Mouse (Mus musculus) yolk sac, embryonic 10.5 days (tissue): Measurements from ENCODE around the gene Iqgap3.
A peak's percentile ranks its signal among the peaks of the same experiment; 100 is the strongest.

Experiments used
- DNase-seq: peaks from one replicate; pipeline ENCODE4 v3.0.0-alpha.2; 2017; ENCODE audit warnings: low spot score

Gene Iqgap3

DNA sequence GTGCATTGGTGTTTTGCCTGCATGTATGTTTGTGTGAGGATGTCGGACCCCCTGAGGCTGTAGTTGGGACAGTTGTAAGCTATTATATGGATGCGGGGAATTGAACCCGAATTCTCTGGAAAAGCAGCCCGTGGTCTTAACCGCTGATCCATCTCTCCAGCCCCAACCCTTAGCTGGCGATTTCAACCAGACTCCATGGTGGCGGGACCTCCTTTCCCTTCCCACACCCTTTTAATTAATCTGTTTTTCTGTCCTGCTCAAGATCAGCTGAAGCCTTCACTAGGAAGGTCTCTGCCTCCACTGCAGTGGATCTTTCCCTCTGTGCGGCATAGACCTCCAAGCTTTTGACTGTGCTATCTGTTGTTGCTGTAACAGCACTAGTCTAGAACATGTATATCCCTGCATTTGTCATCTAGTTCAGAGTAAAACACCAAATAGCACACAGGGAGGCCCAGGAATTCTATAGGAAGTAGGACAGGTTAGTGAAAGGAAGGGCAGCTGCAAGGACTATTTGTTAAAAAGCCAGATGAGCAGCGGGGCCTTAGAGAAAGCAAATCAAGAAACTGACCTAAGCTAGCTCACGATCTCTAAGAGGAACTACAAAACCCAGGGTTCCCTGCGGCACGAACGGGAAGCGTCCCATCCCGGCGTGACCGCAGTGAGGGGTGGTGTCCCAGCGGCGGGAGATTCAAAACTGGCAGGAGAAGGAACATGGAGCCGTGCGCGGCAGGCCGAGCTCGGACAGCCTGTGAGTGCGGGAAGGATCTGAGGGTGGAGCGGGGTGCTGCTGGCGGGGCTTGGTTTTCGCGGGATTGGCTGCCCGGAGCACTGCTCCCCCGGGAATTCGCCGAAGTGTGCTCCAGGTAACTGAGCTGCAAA is at the start of gene Iqgap3:
Iqgap3 (plus strand) TSS at position 627 of the 879 bp plus-strand sequence.
- peak; percentile 89 for DNase-seq

DNA sequence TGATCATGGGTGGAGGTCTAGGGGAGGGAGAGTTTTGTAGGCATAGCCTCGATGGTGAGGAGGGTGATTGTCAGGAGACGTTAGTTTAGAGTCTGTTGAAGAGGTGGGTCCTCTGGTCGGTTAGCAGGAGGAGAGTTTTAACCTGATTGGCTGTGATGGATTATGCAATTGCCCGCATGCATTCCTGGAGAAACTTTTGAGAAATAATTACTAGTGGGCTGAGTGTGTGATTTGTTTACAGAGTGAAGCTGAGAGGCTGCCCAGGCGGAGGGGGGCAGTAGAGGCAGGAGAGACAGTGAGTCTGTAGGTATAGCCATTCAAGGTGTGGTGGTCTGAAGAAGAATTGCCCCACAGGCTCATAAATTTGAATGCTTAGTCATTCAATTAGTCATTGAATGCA is 48.3 kb upstream of the Iqgap3 start:
- DNase-seq = no peak

DNA sequence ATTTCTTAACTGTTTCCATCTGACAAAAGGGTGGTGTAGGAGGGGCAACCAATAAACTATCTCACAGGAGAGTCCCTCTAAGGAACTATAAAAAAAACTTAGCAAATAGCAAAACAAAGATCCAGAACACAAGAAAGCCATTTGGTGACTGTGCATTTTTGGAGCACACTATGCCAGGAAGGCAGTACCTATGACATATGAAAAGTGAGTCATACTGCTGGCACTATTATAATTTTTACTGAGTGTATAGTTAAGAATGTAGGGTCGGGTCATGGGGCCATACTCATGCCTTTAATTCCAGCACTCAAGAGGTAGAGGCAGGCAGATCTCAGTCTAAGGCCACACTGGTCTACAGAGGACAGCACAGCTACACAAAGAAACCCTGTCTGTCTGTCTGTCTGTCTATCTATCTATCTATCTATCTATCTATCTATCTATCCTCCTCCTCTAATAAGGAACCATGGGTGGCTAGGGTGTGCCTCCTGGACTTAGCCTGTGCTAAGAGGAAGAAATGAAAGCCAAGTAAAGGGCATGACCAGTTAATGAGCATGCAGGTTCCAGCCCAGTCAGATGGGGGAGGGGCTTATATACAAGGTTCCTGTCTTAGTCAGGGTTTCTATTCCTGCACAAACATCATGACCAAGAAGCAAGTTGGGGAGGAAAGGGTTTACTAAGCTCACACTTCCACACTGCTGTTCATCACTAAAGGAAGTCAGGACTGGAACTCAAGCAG is 46.0 kb upstream of the Iqgap3 start:
- DNase-seq = no peak

DNA sequence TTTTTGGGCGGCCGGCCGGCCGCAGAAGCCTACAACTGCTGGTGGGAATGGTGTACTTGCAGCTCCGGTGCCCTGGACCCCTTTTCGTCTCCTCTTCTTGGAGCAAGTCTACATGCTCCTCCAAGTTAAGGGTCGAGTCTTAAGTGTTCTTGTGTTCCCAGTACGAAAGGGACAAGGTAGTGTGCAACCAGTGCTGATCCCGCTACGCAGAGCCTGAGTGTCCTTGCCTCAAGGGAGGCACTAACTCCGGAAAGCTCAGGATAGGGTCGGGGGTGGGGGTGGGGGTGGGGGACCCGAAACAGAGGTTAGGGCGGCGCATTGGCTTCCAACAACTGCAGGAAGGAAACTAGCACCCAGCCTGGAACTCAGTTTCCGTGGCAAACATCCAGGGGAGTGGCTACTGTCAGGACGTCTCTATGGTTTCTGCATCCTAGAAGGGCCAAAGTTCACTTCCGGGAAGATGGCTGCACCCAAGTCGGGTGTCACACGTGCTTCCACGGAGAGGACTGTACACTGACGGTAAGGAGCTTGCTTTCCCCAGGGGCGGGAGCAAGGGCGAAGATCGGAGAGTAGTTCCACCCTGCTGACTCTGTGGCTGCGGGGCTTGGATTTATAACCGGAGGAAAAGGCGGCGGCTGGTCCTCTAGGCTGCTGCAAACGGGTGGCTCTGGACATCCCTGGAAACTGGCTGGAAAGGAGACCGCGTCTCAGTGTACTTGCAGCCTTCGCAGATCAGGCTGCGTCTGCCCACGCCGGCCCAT is 38.9 kb upstream of the Iqgap3 start, which contains the start of gene Gpatch4:
Gpatch4 (plus strand) TSS at position 448 of the 761 bp plus-strand sequence.
- peak; percentile 90 for DNase-seq

DNA sequence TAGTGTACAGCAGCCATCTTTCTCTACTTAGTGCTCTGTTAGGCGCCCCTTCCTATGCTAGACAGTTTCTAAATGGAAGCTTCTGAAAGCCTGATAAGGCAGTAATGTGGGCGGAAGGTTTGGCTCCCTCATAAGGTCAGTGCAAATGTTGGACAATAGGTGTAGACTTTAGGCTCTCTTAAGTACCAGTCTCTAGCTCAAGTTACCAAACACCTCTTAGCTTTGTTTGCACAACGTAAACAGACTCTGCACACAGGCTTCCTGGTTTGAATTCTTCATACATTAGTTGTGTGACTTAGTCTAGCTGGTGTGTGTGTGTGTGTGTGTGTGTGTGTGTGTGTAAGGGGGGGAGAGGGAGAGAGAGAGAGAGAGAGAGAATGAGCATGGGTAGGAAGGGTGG is 32.2 kb upstream of the Iqgap3 start:
- DNase-seq = peak; percentile 19

DNA sequence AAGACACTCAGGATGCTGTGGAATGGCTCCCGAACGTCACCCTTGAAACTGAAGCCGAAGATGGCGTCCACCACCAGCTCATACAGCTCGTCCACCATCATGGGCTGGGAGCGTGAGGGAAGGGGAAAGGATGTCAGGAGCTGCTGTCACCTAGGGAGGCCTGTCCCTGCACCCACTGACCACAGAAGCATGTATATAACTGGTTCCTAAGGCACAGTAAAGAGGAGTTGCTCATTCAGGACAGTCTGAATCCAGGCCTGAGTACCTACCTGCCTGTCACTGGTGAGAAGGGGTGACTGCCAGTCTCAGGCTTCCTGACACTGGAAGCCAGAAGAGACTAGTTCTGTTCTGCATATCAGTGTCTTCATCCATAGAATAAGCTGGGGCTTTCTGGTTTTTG is 24.7 kb upstream of the Iqgap3 start:
- DNase-seq = no peak

DNA sequence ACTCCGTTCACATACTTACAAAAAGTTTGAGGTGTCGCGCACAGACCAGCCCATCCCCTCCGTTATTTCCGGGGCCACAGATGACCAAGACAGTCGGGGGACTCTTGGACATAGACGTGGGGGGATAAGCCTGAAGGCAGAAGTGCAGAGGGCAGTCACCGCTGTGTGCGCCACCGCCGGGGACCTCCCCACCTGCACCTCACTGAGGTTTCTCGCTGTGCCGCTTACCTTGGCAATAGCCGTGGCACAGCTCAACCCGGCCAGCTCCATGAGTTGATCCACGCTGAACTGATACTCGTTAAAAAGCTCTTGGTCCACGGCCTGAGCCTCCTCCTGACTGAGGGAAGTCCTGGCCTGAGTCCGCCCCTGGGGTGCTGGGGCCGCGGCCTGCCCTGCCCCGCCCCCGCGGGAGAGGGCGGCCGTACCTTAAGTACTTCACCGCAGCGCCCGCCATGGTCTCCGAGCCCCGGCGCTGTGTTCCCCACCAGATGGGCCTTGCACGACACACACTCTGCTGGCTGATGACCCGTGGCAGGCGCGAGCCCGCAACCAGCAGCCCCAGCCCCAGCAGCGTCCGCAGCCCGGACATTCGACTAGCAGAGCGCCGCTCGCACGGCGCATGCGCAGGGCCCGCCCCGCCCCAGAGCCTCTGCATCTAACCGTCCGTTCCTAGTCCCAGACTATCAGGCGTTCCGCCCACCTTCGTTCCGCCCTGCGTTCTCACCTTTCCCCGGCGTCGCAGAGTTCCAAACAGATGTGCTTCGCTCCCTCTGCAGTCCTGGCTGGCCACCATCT is 23.7 kb upstream of the Iqgap3 start, which contains the start of gene Naxe:
Naxe (minus strand) TSS at position 594 of the 795 bp plus-strand sequence.
- DNase-seq = peak; percentile 93

DNA sequence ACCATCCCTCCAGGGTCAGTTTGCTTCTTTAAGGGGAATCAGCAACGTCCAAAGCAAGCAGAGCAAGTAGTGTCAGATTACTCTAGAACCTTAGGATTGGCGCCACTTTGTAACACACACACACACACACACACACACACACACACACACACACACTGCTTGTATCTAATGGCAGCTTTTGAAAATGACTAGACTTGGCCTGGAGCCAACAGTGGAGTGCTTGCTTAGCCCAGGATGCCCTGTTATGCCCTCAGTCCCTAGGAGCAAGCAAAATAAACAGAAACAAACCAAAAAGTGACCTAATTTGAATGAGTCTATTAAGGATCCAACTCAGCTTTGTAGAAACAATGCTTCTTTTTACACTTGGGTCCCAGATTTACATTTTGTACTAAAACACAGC is 13.4 kb upstream of the Iqgap3 start:
- DNase-seq = no peak

DNA sequence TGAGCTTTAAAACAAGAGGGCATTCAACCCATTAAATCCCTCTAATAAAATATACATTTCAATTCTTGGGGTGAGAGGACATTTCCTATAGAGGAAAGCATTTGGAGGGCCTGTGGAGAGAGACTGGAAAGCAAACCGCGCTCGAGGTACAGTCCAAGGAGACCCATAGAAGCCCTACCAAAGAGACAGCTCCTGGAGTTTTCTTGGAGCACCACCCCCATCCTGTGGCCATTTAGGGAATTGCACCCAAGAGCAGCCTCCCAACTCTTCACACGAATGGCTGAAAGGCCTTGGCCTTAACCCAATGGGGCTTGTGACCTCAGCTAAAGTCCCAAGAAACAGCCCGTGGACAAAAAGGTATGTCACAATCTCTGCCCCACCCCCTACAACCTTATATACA is 10.0 kb upstream of the Iqgap3 start:
- peak; percentile 73 for DNase-seq

DNA sequence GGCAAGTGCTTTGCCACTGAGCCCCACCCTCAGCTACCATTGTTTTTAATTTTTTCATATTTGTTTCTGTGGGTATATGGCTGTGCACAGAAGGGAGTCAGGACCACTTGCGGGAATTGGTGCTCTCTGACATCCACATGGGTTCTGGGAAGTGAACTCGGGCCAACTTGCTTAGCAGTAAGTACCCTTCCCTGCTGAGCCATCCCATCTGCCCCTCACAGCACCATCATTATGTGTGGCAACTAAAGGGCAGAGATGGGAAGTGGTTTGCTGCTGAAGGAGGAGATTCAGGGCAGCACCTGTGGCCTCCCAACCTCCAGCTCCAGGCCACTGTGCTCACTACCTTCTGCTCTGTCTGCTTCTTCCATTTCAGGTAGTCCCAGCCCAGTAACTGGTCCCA is 8.1 kb upstream of the Iqgap3 start:
- no peak for DNase-seq

DNA sequence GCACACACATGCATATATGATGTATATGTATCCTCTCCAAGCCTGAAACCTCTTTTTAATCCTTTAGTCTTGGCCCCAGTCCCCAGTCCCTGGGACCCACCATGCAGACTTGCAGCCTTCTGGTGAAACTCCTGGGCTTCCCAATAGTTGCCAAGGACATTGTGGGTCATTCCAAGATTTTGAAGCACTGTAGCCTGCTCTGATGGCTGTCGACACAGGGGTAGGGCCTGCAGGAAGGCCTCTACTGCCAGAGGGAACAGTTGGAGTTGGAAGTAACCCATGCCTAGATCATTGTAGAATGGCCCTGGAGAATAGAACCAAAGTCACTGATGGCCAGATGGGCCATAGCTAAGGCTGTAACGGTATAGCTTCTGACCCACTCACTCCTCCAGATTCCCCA is 7.4 kb upstream of the Iqgap3 start:
- no peak for DNase-seq

DNA sequence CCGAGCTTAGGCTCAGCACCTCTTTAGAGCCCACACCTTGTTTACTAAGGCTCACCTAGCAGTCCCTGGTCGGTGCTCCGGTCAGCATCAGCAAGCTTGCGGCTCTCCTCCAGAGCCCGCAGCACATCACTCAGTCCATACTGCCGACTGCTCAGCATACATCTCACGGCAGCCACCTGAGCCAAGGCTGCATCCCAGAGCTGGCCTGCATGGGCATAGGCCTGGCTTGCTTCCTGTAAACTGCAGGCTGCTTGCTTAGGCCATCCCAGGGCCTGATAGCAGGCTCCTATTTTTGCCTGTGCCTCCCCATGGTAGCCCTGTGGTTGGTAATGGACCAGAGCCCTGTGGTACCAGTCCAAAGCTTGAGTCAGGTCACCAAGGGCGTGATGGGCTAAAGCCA is 7.0 kb upstream of the Iqgap3 start:
- DNase-seq = no peak

DNA sequence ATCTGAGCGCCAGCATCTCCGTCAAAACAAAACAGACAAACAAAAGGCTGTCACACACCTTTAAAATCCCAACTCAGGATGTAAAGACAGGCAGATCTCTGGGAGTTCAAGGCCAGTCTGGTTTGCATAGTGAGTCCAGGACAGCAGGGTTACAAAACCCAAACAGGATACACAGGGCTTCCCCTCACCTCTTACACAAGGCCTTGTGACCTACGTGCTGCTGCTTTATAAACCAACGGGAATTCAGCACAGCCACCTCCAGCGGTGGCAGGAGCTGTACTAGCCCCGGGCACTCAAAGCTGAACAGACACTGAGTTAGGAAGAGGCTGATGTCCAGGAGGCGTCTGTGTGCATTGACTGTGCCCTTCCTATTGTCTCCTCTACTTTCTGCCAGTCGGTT is 4.3 kb upstream of the Iqgap3 start:
- no peak for DNase-seq

DNA sequence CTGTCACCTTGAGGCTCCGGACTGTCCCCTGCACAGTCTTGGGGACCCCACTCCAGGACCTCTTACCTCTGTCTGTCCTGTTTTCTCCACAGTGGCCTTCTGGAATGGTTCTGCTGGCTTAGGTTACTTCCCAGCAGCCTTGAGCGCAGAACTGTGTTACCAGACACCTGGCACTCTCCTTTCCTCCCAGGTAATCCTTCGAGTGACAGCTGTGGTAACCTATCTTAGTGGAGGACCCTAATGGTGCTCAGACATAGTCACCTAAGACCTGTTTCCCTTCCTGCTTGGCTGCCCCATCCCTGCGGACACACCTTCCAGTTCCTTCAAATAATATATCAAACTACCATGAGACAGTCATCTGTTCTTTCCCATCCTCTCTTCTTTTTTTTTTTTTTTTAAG is 3.6 kb upstream of the Iqgap3 start, which contains the start of gene Ttc24:
Ttc24 (minus strand) TSS at position 101 of the 400 bp plus-strand sequence.
- no peak for DNase-seq

DNA sequence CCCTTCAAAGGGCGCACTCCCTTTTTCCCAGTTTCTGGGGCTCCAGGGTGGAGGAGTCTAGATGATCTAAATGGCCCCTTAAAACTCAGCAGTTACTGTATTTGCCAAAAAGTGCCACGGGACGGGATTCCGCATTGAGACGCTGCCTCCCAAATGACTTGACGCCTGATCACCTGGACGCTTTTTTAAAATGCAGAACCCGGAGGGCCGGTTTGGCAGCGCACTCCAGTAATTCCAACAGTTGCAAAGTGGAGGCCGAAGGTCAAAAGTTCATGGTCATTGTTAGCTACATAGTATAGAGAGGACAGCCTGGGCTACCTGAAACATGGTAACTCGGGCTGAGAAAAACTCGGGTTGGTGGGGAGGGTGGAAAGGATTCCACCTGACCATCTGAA is 450 bp downstream of the Iqgap3 start:
- DNase-seq = peak; percentile 35

DNA sequence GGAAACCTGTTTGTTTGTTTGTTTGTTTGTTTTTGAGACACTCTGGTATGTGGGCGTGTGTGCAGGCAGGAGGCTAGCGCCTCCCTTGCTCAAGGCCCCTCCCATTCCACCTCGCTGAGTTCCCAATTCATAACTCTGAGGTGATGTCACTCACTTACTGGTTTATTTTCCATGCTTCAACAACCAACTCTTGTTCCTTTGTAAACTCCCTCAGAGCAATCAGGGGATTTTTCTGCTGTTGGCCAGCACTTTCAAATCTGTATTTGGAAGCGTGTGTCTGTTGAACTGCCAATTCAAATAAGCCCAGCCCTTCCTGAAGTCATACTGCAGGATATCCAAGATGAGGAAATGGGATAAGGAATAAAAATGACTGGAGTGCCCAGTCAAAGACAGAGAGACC is 892 bp downstream of the Iqgap3 start:
- peak; percentile 28 for DNase-seq

DNA sequence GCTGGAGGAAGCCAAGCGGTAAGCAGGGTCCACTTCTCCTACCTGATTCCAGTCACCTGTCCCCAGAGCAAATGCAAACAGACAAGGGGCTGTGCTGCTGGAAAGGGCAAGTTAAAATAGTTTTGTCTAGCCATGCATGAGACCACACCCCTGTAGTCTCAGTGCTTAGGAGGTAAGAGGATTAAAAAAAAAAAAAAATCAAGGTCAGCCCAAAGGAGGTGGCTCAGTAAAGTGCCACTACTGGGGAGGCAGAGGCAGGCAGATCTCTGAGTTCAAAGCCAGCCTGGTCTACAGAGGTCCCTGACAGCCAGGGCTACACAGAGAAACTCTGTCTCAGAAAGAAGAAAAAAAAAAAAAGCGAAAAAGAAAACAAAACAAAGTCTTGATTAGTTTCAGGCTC is 2.2 kb downstream of the Iqgap3 start:
- DNase-seq = peak; percentile 23

DNA sequence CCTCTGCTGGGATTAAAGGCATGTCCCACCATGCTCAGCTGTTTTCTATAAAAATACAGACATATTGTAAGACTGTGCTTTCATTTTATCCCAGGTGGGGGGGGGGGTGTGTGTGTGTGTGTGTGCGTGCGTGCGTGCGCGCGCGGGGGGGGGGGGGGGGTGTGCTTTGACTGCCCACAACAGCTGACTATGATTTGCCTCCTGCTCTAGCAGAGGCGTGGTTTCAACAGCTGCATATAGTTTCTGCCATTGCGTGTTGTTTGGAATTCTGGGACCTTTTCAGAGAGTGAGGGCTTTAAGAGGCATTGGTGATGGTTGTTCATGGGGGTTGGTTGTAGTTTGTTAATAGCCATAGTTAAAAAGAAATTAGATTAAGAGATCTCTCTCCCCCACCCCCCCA is 3.7 kb downstream of the Iqgap3 start:
- no peak for DNase-seq

DNA sequence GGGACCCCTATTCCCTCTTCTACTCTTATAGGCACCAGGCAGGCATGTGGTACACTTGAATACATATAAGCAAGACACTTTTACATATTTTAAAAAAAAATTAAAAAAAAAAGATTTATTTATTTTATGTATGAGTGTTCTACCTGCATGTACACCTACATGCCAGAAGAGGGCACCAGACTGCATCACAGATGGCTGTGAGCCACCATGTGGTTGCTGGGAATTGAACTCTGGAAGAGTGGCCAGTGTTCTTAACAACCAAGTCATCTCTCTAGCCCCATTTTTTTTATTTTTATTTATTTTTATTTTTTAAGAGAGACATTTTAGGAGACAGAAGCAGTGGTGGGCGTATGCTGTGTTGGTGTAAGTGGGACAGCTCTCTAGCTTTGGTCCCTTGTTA is 5.9 kb downstream of the Iqgap3 start:
- no peak for DNase-seq

DNA sequence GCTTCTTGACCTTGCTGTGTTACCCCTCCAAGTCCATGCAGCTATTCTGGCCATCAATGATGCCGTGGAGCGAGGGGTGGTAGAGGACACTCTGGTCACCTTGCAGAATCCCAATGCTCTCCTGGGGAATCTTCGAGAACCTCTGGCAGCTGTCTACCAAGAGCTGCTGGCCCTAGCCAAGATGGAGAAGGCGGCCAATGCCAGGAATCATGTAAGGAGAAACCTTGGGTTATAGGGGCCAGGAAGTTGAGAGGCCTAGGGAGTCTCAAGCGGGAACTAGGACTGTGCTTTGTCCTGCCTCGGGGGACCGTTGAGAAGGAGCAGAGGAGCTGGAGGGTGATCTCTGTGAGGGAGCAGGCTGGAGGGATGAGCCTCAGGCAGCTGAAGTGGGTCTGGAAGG is 8.3 kb downstream of the Iqgap3 start:
- DNase-seq = no peak

DNA sequence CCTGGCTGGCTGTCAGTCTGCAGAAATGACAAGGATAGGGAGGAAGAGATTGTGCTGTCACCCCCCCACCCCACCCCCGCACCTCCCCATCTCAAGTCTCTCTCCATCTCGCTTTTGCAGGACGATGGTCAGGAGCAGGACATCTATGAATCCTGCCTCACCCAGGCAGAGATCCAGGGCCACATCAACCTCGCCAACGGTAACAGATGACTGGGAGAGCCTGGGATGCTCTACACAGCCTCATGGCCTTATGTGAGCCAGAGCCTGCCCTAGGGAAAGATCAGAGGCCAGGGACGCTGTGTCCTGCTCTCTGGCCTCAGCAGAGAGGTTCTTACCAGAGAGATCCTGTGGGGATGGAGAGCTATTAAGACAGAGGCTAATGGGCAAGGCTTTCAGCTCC is 8.8 kb downstream of the Iqgap3 start:
- no peak for DNase-seq

DNA sequence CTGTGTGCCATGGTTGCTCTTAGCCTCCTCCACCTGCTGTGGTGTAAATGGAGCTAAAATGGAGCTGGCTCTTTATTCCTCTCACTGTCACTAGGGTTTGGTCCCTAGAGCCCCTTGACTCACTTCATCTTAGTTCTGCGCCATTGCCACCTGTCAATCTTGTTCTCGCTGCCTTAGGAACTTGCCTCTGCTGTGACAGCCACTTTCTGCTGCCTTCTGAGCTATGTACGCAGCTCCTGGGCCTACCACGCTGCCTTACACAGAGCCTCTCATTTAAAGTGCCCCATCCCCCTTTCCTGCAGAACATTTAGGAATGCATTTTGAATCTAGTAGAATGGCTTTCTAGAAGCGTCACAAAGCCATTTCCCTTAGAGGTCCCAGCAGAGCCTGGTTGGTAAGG is 12.4 kb downstream of the Iqgap3 start:
- DNase-seq = no peak
